Mouse (Mus musculus): ENCODE measurements around the gene Rnf128. TPM values are rescaled to one million over a fixed set of nuclear protein-coding genes. Genes with fewer than 3 reads are reported as not detected.
"Not testable (repeated sequence)": the region's sequence is repeated elsewhere in the genome, so short reads cannot be mapped to it uniquely, and the experiment has no call there.

Gene Rnf128
- polyA plus RNA-seq, 1 experiment, result 5.2 TPM

- H3K4me2 ChIP-seq (ENCODE audit: low read depth), result no peak overlapping the region
- no peaks in the 10 kb centered on the region for H3K27me3 ChIP-seq (ENCODE audit: control insufficient read depth, insufficient read depth, insufficient read length)
- H3ac ChIP-seq (ENCODE audit: control insufficient read depth, insufficient read length), result no peak overlapping the region
- H3K36me3 ChIP-seq (ENCODE audit: control insufficient read depth, insufficient read depth), result no peaks in the 10 kb centered on the region
- no peaks in the 10 kb centered on the region for H3K79me2 ChIP-seq (ENCODE audit: control insufficient read depth, insufficient read depth)
- H3K4me3 ChIP-seq, result no peak overlapping the region
- TF ChIP-seq POLR2A (IDR thresholded peaks at IDR 0.05; ENCODE audit: insufficient read length, low read depth), result no peak
- no peak for TF ChIP-seq MAX (IDR thresholded peaks at IDR 0.05; ENCODE audit: low read depth)
- no peak for TF ChIP-seq CEBPB (IDR thresholded peaks at IDR 0.05; ENCODE audit: insufficient read depth, poor library complexity, severe bottlenecking)
- TF ChIP-seq MYOG (IDR thresholded peaks at IDR 0.05; ENCODE audit: control insufficient read depth in 1 of 3, insufficient read depth in 1 of 3, insufficient read length in 2 of 3, low read depth in 2 of 3), result no peak
- TF ChIP-seq POLR2AphosphoS2 (IDR thresholded peaks at IDR 0.05; ENCODE audit: insufficient read length, low read depth), result no peak
- no peak for TF ChIP-seq REST (IDR thresholded peaks at IDR 0.05; ENCODE audit: insufficient read depth, insufficient read length)
- no peak for TF ChIP-seq E2F4 (IDR thresholded peaks at IDR 0.05; ENCODE audit: insufficient read depth)
- TF ChIP-seq USF1 (IDR thresholded peaks at IDR 0.05; ENCODE audit: low read depth), result no peak
- TF ChIP-seq TCF3 (IDR thresholded peaks at IDR 0.05; ENCODE audit: insufficient read length, low read depth), result no peak
- TF ChIP-seq SRF (IDR thresholded peaks at IDR 0.05; ENCODE audit: control insufficient read depth, insufficient read length, low read depth), result no peak
- TF ChIP-seq TCF12 (IDR thresholded peaks at IDR 0.05; ENCODE audit: insufficient read depth, poor library complexity, severe bottlenecking), result no peak
- no peak for TF ChIP-seq MYOD1 (IDR thresholded peaks at IDR 0.05; ENCODE audit: control insufficient read depth in 1 of 3, insufficient read length in 2 of 3, low read depth in 2 of 3)
Measured at GRCm38 (mm10) chrX:139570054-139570453, 6.9 kb downstream of the Rnf128 start.

- Histone ChIP-seq H3K36me3 (ENCODE audit: control insufficient read depth, insufficient read depth) (no peaks in the 10 kb centered on the region), H3ac (ENCODE audit: control insufficient read depth, insufficient read length) (no peak overlapping the region), H3K4me2 (ENCODE audit: low read depth) (no peak overlapping the region), H3K79me2 (ENCODE audit: control insufficient read depth, insufficient read depth) (no peaks in the 10 kb centered on the region), H3K27me3 (ENCODE audit: control insufficient read depth, insufficient read depth, insufficient read length) (no peaks in the 10 kb centered on the region), H3K4me3 (no peak overlapping the region)
- TF ChIP-seq MAX (IDR thresholded peaks at IDR 0.05; ENCODE audit: low read depth), result no peak
- no peak for TF ChIP-seq TCF12 (IDR thresholded peaks at IDR 0.05; ENCODE audit: insufficient read depth, poor library complexity, severe bottlenecking)
Measured at GRCm38 (mm10) chrX:139578649-139579278, 15.6 kb downstream of the Rnf128 start.

- TF ChIP-seq REST (IDR thresholded peaks at IDR 0.05; ENCODE audit: insufficient read depth, insufficient read length), result no peak
- H3ac ChIP-seq (ENCODE audit: control insufficient read depth, insufficient read length), result no peak overlapping the region
- H3K79me2 ChIP-seq (ENCODE audit: control insufficient read depth, insufficient read depth), result no peaks in the 10 kb centered on the region
- no peak overlapping the region for H3K4me3 ChIP-seq
- no peaks in the 10 kb centered on the region for H3K27me3 ChIP-seq (ENCODE audit: control insufficient read depth, insufficient read depth, insufficient read length)
- no peaks in the 10 kb centered on the region for H3K36me3 ChIP-seq (ENCODE audit: control insufficient read depth, insufficient read depth)
- no peak overlapping the region for H3K4me2 ChIP-seq (ENCODE audit: low read depth)
Measured at GRCm38 (mm10) chrX:139583616-139584015, 20.5 kb downstream of the Rnf128 start.

- H3ac ChIP-seq (ENCODE audit: control insufficient read depth, insufficient read length); H3K4me2 ChIP-seq (ENCODE audit: low read depth); H3K79me2 ChIP-seq (ENCODE audit: control insufficient read depth, insufficient read depth); H3K27me3 ChIP-seq (ENCODE audit: control insufficient read depth, insufficient read depth, insufficient read length); H3K36me3 ChIP-seq (ENCODE audit: control insufficient read depth, insufficient read depth); H3K4me3 ChIP-seq: not testable (repeated sequence)
Measured at GRCm38 (mm10) chrX:139586676-139587075, 23.6 kb downstream of the Rnf128 start.

GRCm38 (mm10) chrX:139596404-139596803, 33.3 kb downstream of the Rnf128 start:
- Histone ChIP-seq H3ac (ENCODE audit: control insufficient read depth, insufficient read length) (no peak overlapping the region), H3K27me3 (ENCODE audit: control insufficient read depth, insufficient read depth, insufficient read length) (no peaks in the 10 kb centered on the region), H3K36me3 (ENCODE audit: control insufficient read depth, insufficient read depth) (no peaks in the 10 kb centered on the region), H3K4me3 (no peak overlapping the region), H3K79me2 (ENCODE audit: control insufficient read depth, insufficient read depth) (no peaks in the 10 kb centered on the region), H3K4me2 (ENCODE audit: low read depth) (no peak overlapping the region)
- TF ChIP-seq TCF12 (IDR thresholded peaks at IDR 0.05; ENCODE audit: insufficient read depth, poor library complexity, severe bottlenecking), result no peak
- TF ChIP-seq CEBPB (IDR thresholded peaks at IDR 0.05; ENCODE audit: insufficient read depth, poor library complexity, severe bottlenecking), result no peak
- no peak for TF ChIP-seq TCF3 (IDR thresholded peaks at IDR 0.05; ENCODE audit: insufficient read length, low read depth)
- TF ChIP-seq USF1 (IDR thresholded peaks at IDR 0.05; ENCODE audit: low read depth), result no peak

- Histone ChIP-seq H3ac (ENCODE audit: control insufficient read depth, insufficient read length) (peak overlapping the region; percentile 30), H3K4me3 (peak overlapping the region; percentile 34), H3K79me2 (ENCODE audit: control insufficient read depth, insufficient read depth) (no peaks in the 10 kb centered on the region), H3K4me2 (ENCODE audit: low read depth) (peak overlapping the region; percentile 81), H3K36me3 (ENCODE audit: control insufficient read depth, insufficient read depth) (no peaks in the 10 kb centered on the region), H3K27me3 (ENCODE audit: control insufficient read depth, insufficient read depth, insufficient read length) (no peaks in the 10 kb centered on the region)
- TF ChIP-seq POLR2A (IDR thresholded peaks at IDR 0.05; ENCODE audit: insufficient read length, low read depth) (peak; percentile 94), POLR2AphosphoS2 (IDR thresholded peaks at IDR 0.05; ENCODE audit: insufficient read length, low read depth) (peak; percentile 83), MYOG (IDR thresholded peaks at IDR 0.05; ENCODE audit: control insufficient read depth in 1 of 3, insufficient read depth in 1 of 3, insufficient read length in 2 of 3, low read depth in 2 of 3) (no peak), REST (IDR thresholded peaks at IDR 0.05; ENCODE audit: insufficient read depth, insufficient read length) (peak; percentile 18)
Measured at GRCm38 (mm10) chrX:139610033-139610764, 47.1 kb downstream of the Rnf128 start.
